ENCODE assay signal across 9 mouse cellular contexts in the genomic region with DNA sequence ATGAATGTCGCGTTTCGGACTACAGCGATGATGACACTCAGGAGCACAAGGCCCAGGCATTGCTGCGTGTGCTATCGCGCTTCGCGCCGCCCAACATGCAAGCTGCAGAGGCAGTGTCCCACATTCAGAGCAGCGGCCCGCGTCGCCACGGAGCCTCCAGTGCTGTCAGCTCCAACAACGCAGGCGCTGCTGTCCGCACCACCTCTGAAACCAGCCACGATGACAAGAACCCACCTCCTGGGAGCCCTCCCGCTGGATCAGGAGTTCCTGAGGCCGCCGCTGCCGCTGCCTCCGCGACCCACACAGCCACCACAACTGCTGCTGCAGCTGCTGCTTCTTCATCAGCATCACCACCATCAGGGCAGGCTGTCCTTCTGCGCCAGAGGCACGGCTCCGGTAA. TPM values are rescaled to one million over a fixed set of nuclear protein-coding genes. Genes with fewer than 3 reads are reported as not detected.
DNase-seq lines count a peak whose midpoint lies in the region; ATAC-seq and TF ChIP-seq lines count a peak whose summit lies in the region.
"Had no signal": no experiment of that assay in that cellular context is flagged by ENCODE, and none has a peak within 500 bp of the region (broad histone marks: within the 10 kb centered on the region; RNA-seq: fewer than 3 reads in every experiment).

No protein-coding gene starts in this region.

- no peak for TF ChIP-seq CTCF in kidney, postnatal 0 days (IDR thresholded peaks at IDR 0.05; ENCODE audit: low read depth)
- no peak for TF ChIP-seq CTCF in olfactory bulb, adult 2 months (IDR thresholded peaks at IDR 0.05; ENCODE audit: insufficient read depth, low read depth, low read length)

- intact Hi-C loops in left cerebral cortex, postnatal 10 days (cut with DNase I) = loop anchor here (5.0 kb wide), 1 partner anchor 830 kb away; no protein-coding TSS in a partner anchor

- H3K27ac ChIP-seq in kidney, postnatal 0 days = no peak overlapping the region
- H3K27ac ChIP-seq in olfactory bulb, adult 2 months (ENCODE audit: insufficient read depth, low read depth, low read length) = no peak overlapping the region
- H3K27ac ChIP-seq: liver, embryonic 13.5 days had no signal

- no peak for ATAC-seq in kidney, postnatal 0 days (replicated peaks; ENCODE audit: low FRiP score, low read depth)

- TF ChIP-seq POLR2A in olfactory bulb, adult 2 months (IDR thresholded peaks at IDR 0.05; ENCODE audit: insufficient read depth, low read depth, low read length) = no peak

- 14% methylated on average over 28 of the region's 28 CpGs for WGBS in kidney, postnatal 0 days
- WGBS in olfactory bulb, adult 2 months = 26% methylated on average over 28 of the region's 28 CpGs

- peak overlapping the region; percentile 41 for H3K4me2 ChIP-seq in kidney, postnatal 0 days (ENCODE audit: low read length)
- H3K4me2 ChIP-seq: liver, embryonic 13.5 days had no signal

- peak; percentile 7 for DNase-seq in kidney, postnatal 0 days (ENCODE audit: low spot score)
- DNase-seq in kidney, adult 8-10 months = no peak
- DNase-seq in embryo, embryonic 11 days = peak; percentile 37
- peak; percentile 40 to 54 for DNase-seq in left cerebral cortex, postnatal 10 days (ENCODE audit: extremely low spot score in 1 of 2, low spot score in 2 of 2)
- DNase-seq in T-cell, adult 2 months (ENCODE audit: low spot score) = no peak
- DNase-seq in urinary bladder, postnatal 25 days (ENCODE audit: low spot score) = no peak
- DNase-seq in thymus, postnatal 36 days = no peak
- DNase-seq: liver, embryonic 13.5 days had no signal

- H3K4me3 ChIP-seq in kidney, postnatal 0 days (replicated peaks; ENCODE audit: low read depth, low read length) = 0 out of 2 replicates have a peak overlapping the region, but pooled peaks have one; percentile 11
- peak overlapping the region; percentile 14 for H3K4me3 ChIP-seq in olfactory bulb, adult 2 months (ENCODE audit: insufficient read depth, low read depth, low read length)
- H3K4me3 ChIP-seq: liver, embryonic 13.5 days had no signal

- H3K27me3 ChIP-seq in kidney, postnatal 0 days (ENCODE audit: insufficient read depth, low read length) = peaks cover 29% of the 10 kb centered on the region

- H3K36me3 ChIP-seq in kidney, postnatal 0 days (ENCODE audit: insufficient read depth, low read length) = no peaks in the 10 kb centered on the region
- H3K36me3 ChIP-seq: liver, embryonic 13.5 days had no signal

- no peaks in the 10 kb centered on the region for H3K4me1 ChIP-seq in kidney, postnatal 0 days (replicated peaks; ENCODE audit: insufficient read depth, low read length)
- peaks cover 29% of the 10 kb centered on the region for H3K4me1 ChIP-seq in olfactory bulb, adult 2 months (ENCODE audit: control insufficient read depth, insufficient read depth, low read length)
- H3K4me1 ChIP-seq: liver, embryonic 13.5 days had no signal

- no peak overlapping the region for H3K9ac ChIP-seq in kidney, postnatal 0 days (ENCODE audit: low read depth, low read length)
- H3K9ac ChIP-seq: liver, embryonic 13.5 days had no signal

- no peaks in the 10 kb centered on the region for H3K9me3 ChIP-seq in kidney, postnatal 0 days (replicated peaks; ENCODE audit: low read length)
- H3K9me3 ChIP-seq: liver, embryonic 13.5 days had no signal

RNA-seq across cellular contexts. Expression of gene Vstm2b, which starts 4.4 kb away (rescaled TPM):
- 3.9 and 4.5 TPM in 2 replicates for polyA plus RNA-seq in kidney, postnatal 0 days (2015; fragmentation: Nextera tagmentation; extraction: Ambion mirVana)
- 10 to 100 TPM; 67.4 to 76.1 TPM for total RNA-seq in left cerebral cortex, postnatal 10 days (2021)
- polyA plus RNA-seq in olfactory bulb, adult 2 months (2012; ENCODE audit: insufficient read depth, insufficient read length, low replicate concordance, missing spikeins) = not detected in 2 replicates
- polyA plus RNA-seq: liver, embryonic 13.5 days had no signal

Comparison
In these comparisons a context has a peak if more than half of its experiments do, and no peak if none do; other contexts are left out.
1. DNase-seq: peak in kidney, postnatal 0 days (single experiment), embryo, embryonic 11 days (single experiment) and left cerebral cortex, postnatal 10 days (2 of 2); none in kidney, adult 8-10 months (0 of 2), T-cell, adult 2 months (single experiment), urinary bladder, postnatal 25 days (single experiment) and thymus, postnatal 36 days (0 of 2).